Mouse (Mus musculus): ENCODE results near the gene Olfr578. TPM values are rescaled to one million over a fixed set of nuclear protein-coding genes. Genes with fewer than 3 reads are reported as not detected.

Olfr578 gene
- polyA plus RNA-seq (2012): not detected in 2 replicates

DNA sequence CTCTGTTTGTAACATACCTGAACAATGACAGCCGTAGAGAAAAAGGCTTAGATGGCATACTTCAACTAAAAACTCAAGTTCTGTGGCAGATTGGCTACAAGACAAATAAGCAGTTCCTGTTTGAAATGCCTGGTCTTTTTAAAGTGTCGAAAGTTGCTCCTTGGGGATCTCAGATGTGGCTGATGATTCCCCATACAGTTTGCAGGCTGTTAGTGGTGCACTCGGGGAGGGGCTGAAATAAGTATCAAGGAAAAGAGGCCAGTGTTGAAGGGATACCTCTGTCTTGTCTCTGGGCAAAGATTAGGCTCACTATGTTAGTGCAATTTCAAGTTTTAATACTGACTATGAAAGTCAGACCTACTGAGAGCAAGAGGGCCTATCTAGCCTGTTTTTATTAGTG, at the start of gene Olfr578:
TSS of gene Olfr578 (minus strand) at position 101 of the 400 bp plus-strand sequence.

DNA sequence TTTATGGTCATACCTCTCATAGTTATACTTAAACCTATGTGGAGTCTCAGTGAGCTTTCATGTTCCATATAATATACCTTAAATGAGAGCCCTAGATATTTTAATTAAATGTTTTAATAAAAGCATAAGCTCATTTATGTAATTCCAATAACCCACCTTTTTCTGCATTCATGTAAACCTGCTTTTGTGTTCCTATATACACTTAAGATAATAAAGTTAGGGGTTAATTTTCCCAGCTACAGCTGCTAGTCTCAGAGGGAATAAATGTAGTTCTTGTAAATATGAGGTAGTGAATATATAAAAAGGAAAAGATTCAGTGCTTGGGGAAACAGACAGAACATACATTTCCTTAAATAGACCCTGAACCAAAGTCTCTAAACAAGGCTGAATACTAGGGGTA, 48.6 kb upstream of the Olfr578 start, which contains the start of gene Olfr582:
TSS of gene Olfr582 (plus strand) at position 301 of the 400 bp plus-strand sequence.

DNA sequence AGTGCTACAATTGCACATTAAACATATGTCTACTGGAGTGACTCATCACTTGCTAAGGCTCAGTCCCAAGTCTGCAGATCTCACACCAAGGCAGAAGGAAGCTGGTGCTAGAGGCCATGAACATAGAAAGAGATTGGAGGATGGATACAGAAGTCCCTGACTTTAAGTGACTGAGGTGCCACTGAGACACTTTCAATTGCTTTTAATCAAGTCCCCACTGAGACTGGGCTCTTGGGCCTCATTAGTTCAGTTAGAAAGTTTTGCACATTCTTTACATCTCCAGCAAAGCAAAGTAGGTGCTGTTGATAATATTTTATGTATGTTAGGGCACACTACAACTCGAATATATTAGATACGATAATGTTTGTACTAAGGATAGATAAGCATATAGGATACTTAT, 13.3 kb downstream of the Olfr578 start, which contains the start of gene Olfr577:
TSS of gene Olfr577 (minus strand) at position 101 of the 400 bp plus-strand sequence.

DNA sequence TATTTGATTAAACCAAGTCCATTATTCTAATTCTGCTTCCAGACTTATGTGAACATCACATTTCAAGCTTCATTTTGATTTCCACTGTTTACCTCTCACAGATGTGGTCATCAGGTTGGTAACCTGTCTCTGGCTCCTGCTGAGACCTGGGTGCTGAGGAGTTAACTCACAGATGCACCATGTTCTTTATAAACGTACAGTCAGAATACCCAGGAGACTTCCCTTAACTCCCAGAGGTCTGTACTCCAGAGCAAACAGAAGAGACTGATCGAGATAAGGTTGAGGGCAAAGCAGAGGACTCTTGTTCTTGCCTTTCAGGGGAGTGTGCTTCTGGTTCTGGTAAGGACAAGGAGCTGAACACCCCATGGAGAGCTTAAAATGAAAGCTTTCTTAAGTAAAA, 26.8 kb downstream of the Olfr578 start, which contains the start of gene Olfr576:
TSS of gene Olfr576 (plus strand) at position 301 of the 400 bp plus-strand sequence.

DNA sequence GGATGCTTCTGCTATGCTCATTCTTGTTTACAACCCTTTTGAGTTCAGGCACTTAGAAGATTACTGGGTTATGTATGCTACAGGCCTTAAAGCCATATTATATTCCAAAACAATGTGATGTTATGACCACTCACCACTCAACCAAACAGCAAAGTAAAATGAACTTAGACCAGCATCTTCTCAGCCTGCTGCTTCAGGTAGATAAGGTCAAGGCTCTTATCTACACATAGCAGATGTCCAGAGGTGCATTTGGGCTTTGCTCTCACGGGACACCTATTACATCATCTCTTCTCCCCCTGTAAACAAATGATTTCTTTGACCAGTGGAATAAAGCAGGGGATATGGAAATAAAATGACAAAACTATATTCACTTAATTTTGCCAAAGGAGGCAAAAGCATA, 30.5 kb downstream of the Olfr578 start, which contains the start of gene Olfr575:
TSS of gene Olfr575 (minus strand) at position 183 of the 400 bp plus-strand sequence.

DNA sequence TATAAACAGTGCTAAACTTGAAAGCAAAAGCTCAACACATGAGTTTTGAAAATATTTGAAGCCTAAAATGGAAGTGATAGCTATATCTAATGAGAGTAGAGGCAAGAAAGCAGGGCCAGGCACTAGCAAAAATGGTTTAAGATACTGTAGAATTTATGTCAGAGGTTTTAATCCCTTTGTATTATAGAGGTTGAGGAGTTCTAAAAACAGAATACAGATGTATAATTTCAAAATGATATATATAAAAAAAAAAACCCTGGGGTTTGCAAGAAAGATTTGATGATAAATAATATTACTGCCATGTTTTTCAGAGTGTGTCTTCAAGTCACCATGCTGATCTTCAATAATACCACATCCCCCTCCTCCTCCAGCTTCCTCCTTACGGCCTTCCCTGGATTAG, 41.0 kb downstream of the Olfr578 start, which contains the start of gene Olfr574:
TSS of gene Olfr574 (plus strand) at position 301 of the 400 bp plus-strand sequence.

DNA sequence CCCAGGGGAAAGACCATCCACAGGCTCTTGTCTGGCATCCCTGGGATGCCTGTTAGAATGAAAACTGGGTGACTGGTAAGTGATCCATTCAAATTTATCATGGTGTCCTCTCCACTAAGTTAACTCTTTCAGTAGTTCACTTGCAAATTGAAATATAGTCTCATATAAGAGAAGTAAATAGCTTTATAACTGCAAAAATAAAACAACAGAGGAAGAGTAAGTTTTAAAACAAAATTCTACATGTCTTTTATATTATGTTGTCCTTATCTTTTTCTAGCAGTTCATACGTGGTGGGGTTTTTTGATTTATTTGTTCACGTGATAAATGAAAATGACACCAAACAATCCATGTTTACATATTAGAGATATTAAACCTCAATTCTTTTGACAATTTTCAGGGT, 46.6 kb downstream of the Olfr578 start, which contains the start of gene Olfr573-ps1:
TSS of gene Olfr573-ps1 (minus strand) at position 101 of the 400 bp plus-strand sequence.

Other genes with a start within 250 kb of the Olfr578 start
- not detected in 2 replicates for gene Olfr560, start 230.0 kb downstream of the Olfr578 start, polyA plus RNA-seq (2012)
- gene Olfr78, start 229.9 kb downstream of the Olfr578 start, polyA plus RNA-seq (2012): 0.01 and 0.03 TPM in 2 replicates
- gene Olfr561, start 218.1 kb downstream of the Olfr578 start, polyA plus RNA-seq (2012): not detected in 2 replicates
- gene Olfr564, start 185.8 kb downstream of the Olfr578 start, polyA plus RNA-seq (2012): not detected in 2 replicates
- gene Olfr566, start 130.6 kb downstream of the Olfr578 start, polyA plus RNA-seq (2012): not detected in 2 replicates
- not detected in 2 replicates for gene Olfr568, start 112.2 kb downstream of the Olfr578 start, polyA plus RNA-seq (2012)
- gene Olfr569, start 98.4 kb downstream of the Olfr578 start, polyA plus RNA-seq (2012): not detected in 2 replicates
- gene Olfr570, start 94.7 kb downstream of the Olfr578 start, polyA plus RNA-seq (2012): not detected in 2 replicates
- not detected in 2 replicates for gene Olfr571, start 71.8 kb downstream of the Olfr578 start, polyA plus RNA-seq (2012)
- not detected in 2 replicates for gene Olfr572, start 64.9 kb downstream of the Olfr578 start, polyA plus RNA-seq (2012)
- gene Olfr573-ps1, start 46.7 kb downstream of the Olfr578 start, polyA plus RNA-seq (2012): not detected in 2 replicates
- not detected in 2 replicates for gene Olfr574, start 40.9 kb downstream of the Olfr578 start, polyA plus RNA-seq (2012)
- not detected in 2 replicates for gene Olfr575, start 30.5 kb downstream of the Olfr578 start, polyA plus RNA-seq (2012)
- not detected in 2 replicates for gene Olfr576, start 26.7 kb downstream of the Olfr578 start, polyA plus RNA-seq (2012)
- gene Olfr577, start 13.4 kb downstream of the Olfr578 start, polyA plus RNA-seq (2012): not detected in 2 replicates
- gene Olfr582, start 48.7 kb upstream of the Olfr578 start, polyA plus RNA-seq (2012): not detected in 2 replicates
- gene Olfr583, start 62.0 kb upstream of the Olfr578 start, polyA plus RNA-seq (2012): not detected in 2 replicates
- gene Olfr584, start 92.6 kb upstream of the Olfr578 start, polyA plus RNA-seq (2012): not detected in 2 replicates
- not detected in 2 replicates for gene Olfr585, start 108.4 kb upstream of the Olfr578 start, polyA plus RNA-seq (2012)
- not detected in 2 replicates for gene Olfr586, start 136.3 kb upstream of the Olfr578 start, polyA plus RNA-seq (2012)
- not detected in 2 replicates for gene Olfr588-ps1, start 151.6 kb upstream of the Olfr578 start, polyA plus RNA-seq (2012)
- not detected in 2 replicates for gene Olfr589, start 167.0 kb upstream of the Olfr578 start, polyA plus RNA-seq (2012)
- not detected in 2 replicates for gene Olfr591, start 189.0 kb upstream of the Olfr578 start, polyA plus RNA-seq (2012)
- gene Olfr592, start 195.5 kb upstream of the Olfr578 start, polyA plus RNA-seq (2012): not detected in 2 replicates
- not detected in 2 replicates for gene Olfr593, start 222.5 kb upstream of the Olfr578 start, polyA plus RNA-seq (2012)
- not detected in 2 replicates for gene Olfr594, start 227.7 kb upstream of the Olfr578 start, polyA plus RNA-seq (2012)

Data from megakaryocyte-erythroid progenitor cell, adult 5 weeks (primary cell).